Mouse (Mus musculus): Measurements from ENCODE around the gene Timm8a2. TPM values are rescaled to one million over a fixed set of nuclear protein-coding genes. Genes with fewer than 3 reads are reported as not detected.
"Not testable (repeated sequence)": the region's sequence is repeated elsewhere in the genome, so short reads cannot be mapped to it uniquely, and the experiment has no call there.

Gene Timm8a2
- total RNA-seq, 2 experiments from 2014 or later = not detected

DNA sequence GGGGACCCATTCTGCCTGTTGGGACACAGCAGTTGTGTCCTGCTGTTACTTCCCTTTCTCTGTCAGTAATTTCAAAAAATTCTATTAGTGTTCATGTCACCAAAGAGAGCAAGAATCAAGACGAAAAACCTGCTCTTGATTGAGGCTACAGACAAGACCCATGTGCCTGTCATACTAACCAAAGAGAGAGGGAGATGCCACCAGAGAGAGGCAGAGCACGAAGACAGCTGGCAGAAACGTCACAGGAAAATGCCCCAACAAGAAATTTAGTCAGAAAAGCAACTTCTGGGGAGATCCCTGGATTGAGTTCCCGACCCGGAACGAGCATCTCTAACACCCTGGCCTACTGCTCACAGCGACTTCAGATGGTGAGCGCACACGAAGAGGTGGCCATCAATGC is 14.3 kb downstream of the Timm8a2 start:
- no peak for ATAC-seq (replicated peaks; ENCODE audit: low FRiP score, low TSS enrichment, poor library complexity, severe bottlenecking)

DNA sequence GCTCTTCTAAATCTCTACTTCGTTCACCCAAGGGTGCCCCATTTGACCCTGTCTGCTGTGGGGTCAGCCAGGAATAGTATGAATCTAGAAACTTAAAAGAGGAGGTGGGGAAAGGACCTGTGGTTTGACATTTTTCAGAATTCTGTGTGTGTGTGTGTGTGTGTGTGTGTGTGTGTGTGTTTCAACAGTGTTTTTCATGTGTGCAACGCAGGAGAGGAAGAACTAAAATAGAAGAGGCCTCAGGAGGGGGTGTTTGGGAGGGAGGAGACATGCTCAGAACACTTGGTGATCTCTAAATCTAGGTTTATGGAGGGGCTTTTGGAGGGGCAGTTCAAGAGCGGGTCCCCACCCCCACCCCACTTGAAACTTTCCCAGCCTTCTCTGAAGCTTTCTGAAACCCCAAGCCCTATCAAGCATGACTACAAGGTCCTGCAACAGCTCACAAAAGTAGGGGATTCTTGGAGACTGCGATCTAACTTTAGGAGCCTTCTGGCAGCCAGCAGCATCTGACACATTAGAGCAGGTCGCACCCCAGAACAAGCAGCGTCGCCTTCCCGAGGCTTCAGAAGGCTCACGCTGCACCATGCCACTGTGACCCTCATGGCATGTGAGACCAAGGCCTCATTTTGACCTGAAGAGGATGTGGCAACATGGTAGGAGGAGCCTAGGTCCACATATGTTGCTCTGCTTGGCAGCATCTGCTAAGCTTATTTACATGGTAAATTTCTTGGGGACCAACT is 18.6 kb downstream of the Timm8a2 start:
- no peak for ATAC-seq (replicated peaks; ENCODE audit: low FRiP score, low TSS enrichment, poor library complexity, severe bottlenecking)

DNA sequence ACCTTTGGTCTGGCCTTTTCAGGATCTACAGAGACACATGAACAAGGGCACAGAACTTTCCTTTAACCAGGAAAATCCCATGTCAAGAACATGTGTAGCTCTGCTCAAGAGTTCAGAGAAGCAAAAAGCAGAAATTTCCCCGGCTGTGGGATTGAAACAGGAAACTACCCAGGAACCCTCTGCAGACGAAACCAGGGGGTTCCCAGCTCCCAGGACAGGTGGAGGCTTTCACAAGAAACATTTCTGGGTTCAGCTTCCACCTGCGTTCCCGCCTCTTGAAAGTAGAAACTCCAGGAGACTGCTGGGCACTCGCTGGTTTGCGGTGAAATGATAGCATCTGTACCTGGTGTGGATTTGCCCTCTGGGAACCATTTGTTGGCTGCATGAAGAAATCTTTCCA is 22.4 kb downstream of the Timm8a2 start:
- ATAC-seq (replicated peaks; ENCODE audit: low FRiP score, low TSS enrichment, poor library complexity, severe bottlenecking) = no peak

DNA sequence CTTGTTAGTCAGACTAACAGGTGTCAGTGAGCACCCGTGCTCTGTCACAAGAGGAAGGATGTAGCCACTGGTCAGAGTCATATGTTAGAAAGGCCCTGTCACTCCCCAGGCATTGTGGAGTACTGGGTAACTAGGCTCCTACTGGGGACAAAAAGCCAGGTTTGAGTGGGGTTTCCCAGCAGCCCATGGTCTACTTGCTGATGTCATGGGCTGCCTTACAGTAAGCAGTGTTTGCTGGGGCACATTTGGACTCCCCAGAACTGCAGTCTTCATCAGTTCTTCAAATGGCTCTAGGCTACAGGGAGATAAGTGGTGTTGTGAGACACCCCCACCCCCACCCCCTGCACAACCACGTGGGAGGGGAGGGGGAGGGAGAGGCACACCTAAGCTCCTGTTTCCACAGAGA is 23.5 kb downstream of the Timm8a2 start:
- 0 out of 2 replicates have a peak, but pooled peaks have one; percentile 13 for ATAC-seq (replicated peaks; ENCODE audit: low FRiP score, low TSS enrichment, poor library complexity, severe bottlenecking)

DNA sequence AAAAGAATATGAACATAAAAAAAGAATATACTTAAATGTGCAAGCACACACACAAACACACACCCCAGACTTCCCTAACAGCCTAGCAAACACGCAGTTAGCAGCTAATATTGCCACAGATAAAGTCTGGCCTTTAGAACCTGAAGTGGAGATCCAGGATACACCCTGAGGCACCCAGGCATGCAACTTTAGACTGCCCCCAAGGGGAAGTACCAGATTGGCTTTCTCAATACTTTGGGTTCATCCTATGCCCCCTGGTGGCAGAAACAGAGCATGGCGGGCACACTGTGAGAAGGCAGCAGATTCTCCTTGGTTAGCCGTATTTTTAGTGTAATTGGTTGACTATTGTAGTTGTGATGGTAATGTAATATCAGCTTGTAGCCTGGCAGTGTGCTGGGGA is 26.2 kb downstream of the Timm8a2 start:
- ATAC-seq (replicated peaks; ENCODE audit: low FRiP score, low TSS enrichment, poor library complexity, severe bottlenecking) = peak; percentile 83

DNA sequence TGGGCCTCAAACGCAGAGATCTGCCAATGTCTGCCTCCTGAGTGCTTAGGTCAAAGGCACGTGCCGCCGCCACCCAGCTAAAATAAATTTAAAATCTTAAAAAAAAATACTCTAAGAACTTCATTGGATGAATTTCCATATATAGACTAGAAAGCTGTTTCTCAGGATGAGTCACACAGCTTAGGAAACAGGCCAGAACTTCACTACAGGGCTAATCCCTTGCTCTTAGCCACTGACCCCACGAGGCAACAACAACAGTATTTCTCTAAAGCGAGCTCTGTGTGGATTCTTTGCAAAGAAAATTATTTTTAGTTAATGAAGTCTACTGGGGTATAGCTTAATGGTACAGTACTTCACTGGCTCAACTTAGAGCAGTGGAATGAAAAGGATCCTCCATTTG is 26.9 kb downstream of the Timm8a2 start:
- no peak for ATAC-seq (replicated peaks; ENCODE audit: low FRiP score, low TSS enrichment, poor library complexity, severe bottlenecking)

DNA sequence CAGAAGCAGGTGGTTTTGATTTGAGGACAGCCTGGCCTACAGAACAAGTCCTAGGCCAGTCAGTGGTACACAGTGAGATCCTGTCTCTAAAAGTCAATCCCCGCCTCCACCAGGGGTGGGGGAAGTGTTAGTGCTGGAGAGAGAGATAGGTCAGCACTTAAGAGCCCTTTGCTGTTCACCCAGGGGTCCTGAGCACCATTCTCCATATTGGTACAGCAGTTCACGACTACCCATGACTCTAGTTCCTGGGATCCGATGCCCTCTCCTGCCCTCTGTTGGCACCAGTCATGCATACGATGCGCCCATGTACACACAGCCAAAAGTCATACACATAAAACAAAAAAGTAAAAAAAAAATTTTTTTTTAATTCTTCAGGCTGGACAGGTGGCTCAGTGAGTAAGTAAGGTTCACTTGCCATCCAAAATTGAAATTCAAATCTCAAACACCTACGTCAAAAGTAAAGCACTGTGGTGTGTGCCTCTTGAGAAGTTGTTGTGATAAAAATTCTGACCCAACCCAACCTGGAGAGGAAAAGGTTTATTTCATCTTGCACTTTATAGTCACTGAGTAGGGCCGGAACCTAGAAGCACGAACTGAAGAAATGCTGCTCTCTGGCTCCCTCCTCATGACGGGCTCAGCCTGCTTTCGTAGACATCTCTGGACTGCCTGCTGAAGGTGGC is 28.1 kb downstream of the Timm8a2 start:
- ATAC-seq (replicated peaks; ENCODE audit: low FRiP score, low TSS enrichment, poor library complexity, severe bottlenecking) = no peak

DNA sequence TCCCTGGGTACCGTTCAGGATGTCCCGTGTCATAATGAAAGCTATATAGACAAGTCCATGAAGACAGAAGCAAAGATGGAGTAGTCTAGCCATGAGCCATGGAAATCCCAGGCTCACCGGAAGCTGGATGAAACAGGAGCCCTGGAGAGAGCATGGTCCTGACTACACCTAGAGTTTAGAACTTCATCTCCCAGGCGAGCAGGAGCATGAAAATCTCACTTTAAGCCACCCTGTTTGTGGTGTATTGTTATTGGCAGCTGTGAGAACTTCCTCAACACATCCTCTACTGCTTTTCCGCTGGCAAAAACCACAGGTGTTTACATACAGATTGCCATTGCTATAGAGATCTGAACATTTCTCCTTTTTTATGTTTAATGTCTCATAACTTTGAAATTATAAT is 29.1 kb downstream of the Timm8a2 start:
- no peak for ATAC-seq (replicated peaks; ENCODE audit: low FRiP score, low TSS enrichment, poor library complexity, severe bottlenecking)

DNA sequence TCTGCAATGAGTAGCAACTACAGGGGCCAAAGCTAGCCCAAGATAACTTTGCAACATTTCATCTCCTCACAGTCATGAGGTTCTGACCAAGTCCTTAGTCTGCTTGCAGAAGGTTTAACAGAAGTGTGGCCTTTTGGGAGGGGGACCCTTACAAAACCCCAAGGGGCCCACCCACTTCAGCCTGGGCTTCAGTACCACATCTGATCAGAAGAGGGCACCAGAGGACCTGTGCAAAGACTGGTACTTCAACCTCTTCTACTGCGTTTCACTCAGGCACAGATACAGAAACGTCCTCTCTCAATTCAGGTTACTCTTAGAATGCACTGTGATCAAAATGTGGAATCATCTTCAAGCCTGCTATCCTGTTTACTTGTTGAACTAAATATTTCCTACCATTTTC is 30.0 kb downstream of the Timm8a2 start:
- peak; percentile 71 for ATAC-seq (replicated peaks; ENCODE audit: low FRiP score, low TSS enrichment, poor library complexity, severe bottlenecking)

DNA sequence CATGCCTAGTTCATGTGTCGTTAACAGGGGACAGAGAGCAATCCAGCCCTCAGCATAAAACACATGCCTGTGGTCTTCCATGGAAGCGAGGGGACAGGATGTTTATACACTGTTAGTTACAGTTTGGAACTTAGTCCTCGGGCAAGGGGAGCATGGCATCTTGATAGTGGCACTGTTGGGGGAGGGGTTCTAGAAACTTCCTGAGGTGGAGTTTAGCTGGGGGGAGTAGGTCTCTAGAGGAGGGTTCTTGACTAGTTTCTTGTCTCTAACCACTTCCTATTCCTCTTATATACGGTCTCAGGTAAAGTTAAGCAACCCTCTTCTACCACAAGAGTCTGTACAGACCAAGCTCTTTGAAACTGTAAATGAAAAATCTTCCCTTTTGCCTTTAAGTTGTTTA is 31.8 kb downstream of the Timm8a2 start:
- no peak for ATAC-seq (replicated peaks; ENCODE audit: low FRiP score, low TSS enrichment, poor library complexity, severe bottlenecking)

DNA sequence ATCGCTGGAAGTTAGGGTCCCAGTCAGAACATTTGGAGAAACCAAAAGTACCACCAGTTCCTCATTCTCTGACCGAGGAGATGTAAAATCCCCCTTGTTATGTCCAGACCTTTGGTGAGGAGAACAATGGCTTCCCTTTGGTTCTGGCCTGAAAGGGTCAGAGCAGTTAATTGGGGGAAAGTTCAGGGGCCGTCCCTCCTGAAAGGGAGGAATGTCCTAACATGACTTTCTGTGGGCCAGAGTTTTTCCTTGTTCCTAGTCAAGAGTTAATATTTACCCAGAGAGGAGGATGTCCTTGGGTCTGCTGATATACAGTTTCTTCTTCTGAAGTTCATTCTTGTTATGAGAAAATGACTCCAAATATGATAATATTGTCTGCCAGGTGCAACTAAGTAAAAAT is 33.6 kb downstream of the Timm8a2 start:
- ATAC-seq (replicated peaks; ENCODE audit: low FRiP score, low TSS enrichment, poor library complexity, severe bottlenecking) = not testable (repeated sequence)

DNA sequence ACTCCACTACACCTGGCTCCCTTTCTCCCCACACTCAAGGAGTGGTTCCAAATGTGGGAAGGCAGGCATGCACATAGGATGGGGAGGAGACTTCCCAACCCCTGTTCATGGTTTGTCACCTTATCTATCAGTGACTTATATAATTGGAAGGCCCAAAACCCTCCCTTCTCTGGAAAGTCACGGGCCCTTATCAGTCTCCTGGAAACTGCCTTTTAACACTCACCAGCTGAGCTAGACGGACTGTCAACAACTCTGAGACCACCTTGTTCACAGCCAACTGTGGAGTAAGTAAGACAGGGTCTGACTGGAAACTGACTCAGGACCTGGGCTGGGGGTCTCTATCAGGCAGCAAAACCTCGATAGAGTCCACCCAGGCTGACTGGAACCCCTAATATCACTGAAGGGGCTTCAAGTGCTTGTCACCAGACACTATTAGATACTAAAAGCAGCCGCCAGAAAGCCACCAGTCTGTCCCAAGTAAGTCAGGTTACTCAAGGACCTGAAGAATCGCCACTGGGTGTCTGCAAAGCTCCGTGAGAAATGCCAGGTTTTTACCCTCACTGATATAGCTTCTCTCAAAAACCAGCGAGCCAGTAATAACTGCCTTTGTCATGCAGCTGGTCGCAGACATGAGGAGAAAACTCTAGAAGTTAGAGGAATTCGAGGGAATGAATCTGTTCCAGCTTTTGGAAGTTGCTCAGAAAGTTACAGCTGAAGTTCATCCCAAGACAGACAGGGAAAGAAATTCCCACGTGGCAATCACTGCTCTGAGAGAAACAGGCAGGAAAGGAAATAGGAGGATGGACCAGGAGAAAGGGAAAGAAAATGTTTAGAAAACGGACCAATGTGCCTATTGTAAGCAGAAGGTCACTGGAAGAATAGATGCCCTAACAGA is 34.6 kb downstream of the Timm8a2 start:
- peak; percentile 53 for ATAC-seq (replicated peaks; ENCODE audit: low FRiP score, low TSS enrichment, poor library complexity, severe bottlenecking)

DNA sequence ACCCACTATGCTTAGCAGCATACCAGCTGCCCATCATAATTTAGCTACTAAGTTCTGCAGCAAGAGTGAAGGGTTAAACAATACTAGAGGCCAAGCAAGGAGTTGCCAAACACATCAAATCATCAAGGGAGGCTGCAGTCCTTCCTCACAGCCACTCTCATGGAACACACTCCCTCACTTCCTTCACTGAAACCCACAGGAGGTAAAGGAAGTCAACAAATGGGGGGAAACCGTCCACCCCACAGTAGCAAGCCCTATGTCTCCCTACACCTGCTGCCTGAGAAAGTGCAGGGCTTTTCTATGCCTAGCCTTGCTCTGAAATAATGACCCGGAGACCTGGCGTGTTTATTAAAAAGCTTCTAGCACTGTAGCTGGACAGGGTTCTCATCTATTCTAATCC is 35.5 kb downstream of the Timm8a2 start:
- ATAC-seq (replicated peaks; ENCODE audit: low FRiP score, low TSS enrichment, poor library complexity, severe bottlenecking) = no peak

DNA sequence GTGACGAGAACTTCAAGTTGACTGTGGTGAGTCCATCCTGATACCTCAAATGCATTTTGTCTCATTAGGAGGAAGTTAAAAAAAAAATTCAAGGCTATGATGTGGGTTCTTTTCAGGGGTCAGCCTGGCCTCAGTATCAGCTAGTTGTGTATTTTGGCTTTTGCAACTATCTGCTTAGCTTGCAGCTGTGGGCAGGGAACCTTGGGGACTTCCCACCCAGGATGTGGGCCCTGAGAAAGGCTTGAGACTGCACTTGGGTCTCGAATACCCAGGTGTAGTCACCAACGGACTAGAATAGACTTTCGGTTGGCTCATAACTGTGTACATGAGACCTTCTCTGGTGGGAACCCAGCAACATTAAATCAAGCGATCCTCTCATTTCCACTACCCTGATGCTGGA is 38.9 kb downstream of the Timm8a2 start:
- no peak for ATAC-seq (replicated peaks; ENCODE audit: low FRiP score, low TSS enrichment, poor library complexity, severe bottlenecking)

DNA sequence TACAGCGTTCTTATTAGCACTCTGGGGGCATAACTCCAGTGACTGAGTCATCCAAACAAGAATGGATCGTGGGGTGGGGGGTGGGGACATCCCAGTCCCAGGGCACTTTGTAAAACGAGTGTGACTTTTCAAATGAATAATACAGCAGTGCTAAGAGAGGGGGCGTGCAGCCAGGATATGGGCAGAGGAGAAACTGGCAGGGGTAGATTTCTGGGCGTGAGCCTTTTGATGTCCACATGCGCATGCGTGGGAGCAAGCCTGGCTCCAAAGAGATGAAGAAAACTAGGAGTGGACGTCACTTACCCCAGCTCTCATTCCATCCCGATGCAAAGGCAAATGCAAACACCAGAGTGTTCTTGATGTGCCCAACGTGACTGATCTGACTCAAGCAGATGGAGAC is 39.9 kb downstream of the Timm8a2 start:
- ATAC-seq (replicated peaks; ENCODE audit: low FRiP score, low TSS enrichment, poor library complexity, severe bottlenecking) = no peak

DNA sequence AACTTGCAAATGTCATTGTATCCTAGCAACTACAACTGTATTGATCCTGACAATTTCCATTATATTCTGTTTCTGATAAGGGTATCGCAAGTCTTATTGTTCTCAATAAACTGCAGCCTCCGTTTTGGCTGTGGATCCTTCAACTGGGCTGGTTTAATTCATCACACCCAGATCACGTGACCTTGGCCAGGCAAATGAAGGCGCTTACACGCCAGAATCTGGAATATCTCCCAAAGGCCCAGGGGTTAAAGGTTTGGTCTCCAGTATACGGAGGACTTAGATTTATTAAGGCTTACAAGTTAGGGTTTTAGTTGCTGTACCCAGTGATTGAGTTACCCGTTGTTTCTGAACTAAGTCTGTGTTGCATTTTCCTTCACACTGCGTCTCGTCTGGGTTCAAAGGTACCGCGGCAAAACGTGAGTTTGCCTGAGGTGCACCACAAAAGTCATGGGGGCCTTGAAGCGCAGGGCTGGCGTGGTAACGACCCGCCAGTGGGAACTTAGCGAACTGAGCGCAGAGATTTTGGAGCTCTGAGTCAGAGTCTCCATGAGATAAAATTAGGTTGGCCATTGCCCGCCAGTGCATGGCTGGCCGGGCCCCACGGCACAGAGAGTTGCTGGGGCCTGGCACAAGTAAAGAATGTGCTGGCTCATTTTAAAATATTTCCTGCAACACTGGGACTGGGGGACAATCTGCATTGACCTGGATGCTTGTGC is 41.2 kb downstream of the Timm8a2 start:
- no peak for ATAC-seq (replicated peaks; ENCODE audit: low FRiP score, low TSS enrichment, poor library complexity, severe bottlenecking)

DNA sequence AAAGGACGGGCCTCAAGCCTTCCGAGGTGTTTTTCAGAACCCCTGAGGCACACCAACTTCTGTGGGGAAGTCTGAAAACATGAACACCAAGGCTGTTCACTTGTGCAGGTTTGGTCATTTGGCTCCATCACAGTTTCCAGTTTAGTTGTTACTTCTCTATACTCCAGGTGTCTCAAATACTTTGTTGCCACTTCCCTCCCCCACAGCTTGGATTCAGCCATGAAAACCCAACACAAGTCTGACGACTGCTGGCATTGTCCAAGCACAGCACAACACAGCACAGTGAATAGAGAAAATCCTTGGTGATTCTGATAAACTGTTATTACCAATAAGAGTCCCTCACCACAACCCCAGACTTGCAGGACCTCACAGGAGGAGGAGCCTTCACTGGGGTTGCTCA is 42.5 kb downstream of the Timm8a2 start:
- no peak for ATAC-seq (replicated peaks; ENCODE audit: low FRiP score, low TSS enrichment, poor library complexity, severe bottlenecking)

DNA sequence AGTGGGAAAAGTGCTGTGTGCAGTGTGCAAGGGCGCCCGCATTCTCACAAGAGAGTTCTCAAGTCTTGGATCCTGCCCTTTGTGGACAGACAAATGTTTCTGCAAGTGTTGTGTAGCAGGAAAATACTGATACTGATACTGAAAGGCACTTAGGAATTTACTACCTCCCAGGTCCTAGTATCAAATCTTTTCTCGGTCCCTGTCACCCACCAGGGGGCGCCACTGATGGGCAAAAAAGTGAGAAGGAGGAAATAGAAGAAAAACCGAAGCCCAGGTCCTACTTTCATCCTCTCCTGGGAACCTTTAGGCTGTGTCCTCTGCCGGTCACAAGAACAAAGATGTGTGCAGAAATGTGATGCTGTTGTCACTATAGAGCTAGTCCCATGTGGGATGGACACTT is 45.0 kb downstream of the Timm8a2 start:
- ATAC-seq (replicated peaks; ENCODE audit: low FRiP score, low TSS enrichment, poor library complexity, severe bottlenecking) = peak; percentile 54; the same call in 1 of the 2 replicates

DNA sequence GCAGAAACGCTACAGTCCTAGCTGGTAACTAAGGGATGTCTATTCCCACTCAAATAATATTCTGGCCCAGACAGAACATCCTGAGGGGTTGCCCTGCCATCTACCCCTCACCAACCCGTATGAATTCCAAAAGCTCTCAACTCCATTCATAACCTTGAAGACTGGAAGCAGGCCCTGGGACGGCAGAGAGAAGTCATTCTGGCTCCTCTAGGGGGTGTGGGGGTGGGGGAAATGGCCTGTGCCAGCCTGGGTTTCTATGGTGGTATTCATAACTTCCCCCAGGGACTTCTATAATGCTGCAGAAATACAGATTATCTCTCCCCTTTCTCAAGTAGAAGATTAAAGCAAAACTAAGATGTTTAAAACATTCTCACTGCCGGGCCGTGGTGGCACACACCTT is 45.4 kb downstream of the Timm8a2 start:
- ATAC-seq (replicated peaks; ENCODE audit: low FRiP score, low TSS enrichment, poor library complexity, severe bottlenecking) = 0 out of 2 replicates have a peak, but pooled peaks have one; percentile 23

DNA sequence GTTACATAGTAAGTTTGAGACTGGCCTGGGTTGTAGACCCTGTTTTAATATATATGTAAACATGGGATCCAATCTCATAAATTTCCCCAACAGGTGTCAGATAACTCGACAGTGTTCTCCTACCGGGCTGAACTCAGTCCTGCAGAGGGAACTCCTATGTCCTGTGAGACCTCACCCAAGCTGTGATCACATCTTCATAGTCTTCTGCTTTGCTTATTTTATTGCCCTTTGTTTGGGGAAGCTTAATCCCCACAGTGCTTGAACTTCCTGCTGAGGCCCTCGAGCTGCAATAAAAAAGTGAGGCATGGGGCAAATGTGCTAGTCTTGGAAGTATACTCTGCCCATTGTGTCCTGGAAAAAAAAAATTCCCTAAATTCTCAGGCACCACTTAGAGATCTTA is 46.8 kb downstream of the Timm8a2 start:
- no peak for ATAC-seq (replicated peaks; ENCODE audit: low FRiP score, low TSS enrichment, poor library complexity, severe bottlenecking)

All from megakaryocyte-erythroid progenitor cell, adult 5-6 weeks (primary cell).